Mouse (Mus musculus) testis, adult 2 months (tissue): Measurements from ENCODE around the gene Gba. TPM values are rescaled to one million over a fixed set of nuclear protein-coding genes. Genes with fewer than 3 reads are reported as not detected.

ENCODE experiments used
- H3K27ac ChIP-seq: fragments of 200-500 bp; 2 replicates; pipeline ENCODE4 v1.5.1; 2012; ENCODE audit warnings: low read depth, low read length; ENCODE audit not compliant: control insufficient read depth, insufficient read depth
- H3K27me3 ChIP-seq: fragments of 200-500 bp; 2 replicates; pipeline ENCODE4 v1.6.1; 2012; ENCODE audit warnings: mild to moderate bottlenecking, low read length, moderate library complexity; ENCODE audit not compliant: control insufficient read depth, insufficient read depth
- H3K36me3 ChIP-seq: fragments of 200-500 bp; 2 replicates; pipeline ENCODE4 v1.6.1; 2012; ENCODE audit warnings: mild to moderate bottlenecking, low read length; ENCODE audit not compliant: control insufficient read depth, insufficient read depth
- H3K4me1 ChIP-seq: fragments of 200-500 bp; 2 replicates; pipeline ENCODE4 v1.6.1; 2012; ENCODE audit warnings: low read length; ENCODE audit not compliant: control insufficient read depth, insufficient read depth
- H3K4me3 ChIP-seq: fragments of 200-500 bp; 2 replicates; pipeline ENCODE4 v1.5.1; 2012; ENCODE audit warnings: low read depth, mild to moderate bottlenecking, low read length, moderate library complexity, mixed read lengths; ENCODE audit not compliant: control insufficient read depth
- CTCF ChIP-seq: fragments of 200-500 bp; IDR thresholded peaks from 2 replicates; pipeline ENCODE4 v1.5.1; 2012; ENCODE audit warnings: low read depth, mild to moderate bottlenecking, inconsistent platforms, low read length, moderate library complexity; ENCODE audit not compliant: control insufficient read depth, insufficient read depth, insufficient replicate concordance
- POLR2A ChIP-seq: fragments of 200-500 bp; IDR thresholded peaks from 2 replicates; pipeline ENCODE4 v1.6.1; 2012; ENCODE audit warnings: low read depth, mild to moderate bottlenecking, inconsistent platforms, low read length, moderate library complexity; ENCODE audit not compliant: control insufficient read depth
- polyA plus RNA-seq: library from polyadenylated mRNA; depleted of rRNA; stranded (reverse); fragments of >200 nt; gene quantifications from 2 replicates; pipeline ENCODE4 v1.2.3, GENCODE M21; 2012

Gba gene
- polyA plus RNA-seq, 1 experiment, result 19.9 TPM

- TF ChIP-seq POLR2A (peak; percentile 55; the same call in 1 of the 2 replicates), CTCF (no peak)
- Histone ChIP-seq H3K4me1 (peaks cover 14% of the 10 kb centered on the region), H3K4me3 (peak within 1 kb of the TSS; percentile 78), H3K36me3 (no peaks in the 10 kb centered on the region; the same call in 1 of the 2 replicates), H3K27ac (no peak within 1 kb of the TSS), H3K27me3 (no peaks in the 10 kb centered on the region)
Observed at GRCm38 (mm10) chr3:89183058-89183958, 19.4 kb upstream of the Gba start, which contains the start of gene Fam189b. Gene Fam189b (plus strand): TSS chr3:89183143.

- H3K4me1 ChIP-seq, result peaks cover 14% of the 10 kb centered on the region
- no peaks in the 10 kb centered on the region; the same call in 1 of the 2 replicates for H3K36me3 ChIP-seq
- TF ChIP-seq CTCF (no peak), POLR2A (no peak)
- no peaks in the 10 kb centered on the region for H3K27me3 ChIP-seq
- H3K4me3 ChIP-seq, result no peak overlapping the region
- H3K27ac ChIP-seq, result no peak overlapping the region
Observed at GRCm38 (mm10) chr3:89183959-89184315, 18.8 kb upstream of the Gba start.

- Histone ChIP-seq H3K4me1 (peaks cover 14% of the 10 kb centered on the region), H3K27ac (no peak overlapping the region), H3K36me3 (no peaks in the 10 kb centered on the region), H3K4me3 (peak overlapping the region; percentile 10), H3K27me3 (no peaks in the 10 kb centered on the region)
- TF ChIP-seq CTCF (no peak), POLR2A (no peak)
Observed at GRCm38 (mm10) chr3:89187197-89187596, 15.5 kb upstream of the Gba start.

GRCm38 (mm10) chr3:89187690-89188477 is 14.8 kb upstream of the Gba start:
- no peak overlapping the region for H3K27ac ChIP-seq
- H3K27me3 ChIP-seq, result no peaks in the 10 kb centered on the region
- H3K4me3 ChIP-seq, result no peak overlapping the region
- TF ChIP-seq CTCF, result no peak
- TF ChIP-seq POLR2A, result no peak
- no peaks in the 10 kb centered on the region for H3K36me3 ChIP-seq
- peaks cover 12% of the 10 kb centered on the region for H3K4me1 ChIP-seq

GRCm38 (mm10) chr3:89188478-89188875 is 14.3 kb upstream of the Gba start:
- Histone ChIP-seq H3K4me3 (no peak overlapping the region), H3K27ac (no peak overlapping the region), H3K36me3 (no peaks in the 10 kb centered on the region), H3K27me3 (no peaks in the 10 kb centered on the region), H3K4me1 (peaks cover 10% of the 10 kb centered on the region)
- no peak for TF ChIP-seq CTCF

- peaks cover 10% of the 10 kb centered on the region for H3K4me1 ChIP-seq
- no peaks in the 10 kb centered on the region for H3K27me3 ChIP-seq
- H3K27ac ChIP-seq, result no peak overlapping the region
- TF ChIP-seq CTCF (no peak), POLR2A (no peak)
- no peak overlapping the region for H3K4me3 ChIP-seq
- no peaks in the 10 kb centered on the region for H3K36me3 ChIP-seq
Observed at GRCm38 (mm10) chr3:89190436-89190835, 12.3 kb upstream of the Gba start.

GRCm38 (mm10) chr3:89193351-89193750 is 9.4 kb upstream of the Gba start:
- no peak for TF ChIP-seq CTCF
- no peak for TF ChIP-seq POLR2A
- no peak overlapping the region for H3K27ac ChIP-seq
- H3K4me1 ChIP-seq, result peaks cover 7% of the 10 kb centered on the region
- no peak overlapping the region for H3K4me3 ChIP-seq
- H3K36me3 ChIP-seq, result no peaks in the 10 kb centered on the region
- H3K27me3 ChIP-seq, result no peaks in the 10 kb centered on the region
